Mouse (Mus musculus) layer of hippocampus, adult 18-20 months (tissue): Measurements from ENCODE around the gene Krtap24-1. TPM values are rescaled to one million over a fixed set of nuclear protein-coding genes. Genes with fewer than 3 reads are reported as not detected.

Experiments
- DNase-seq, 2 experiments: peaks; one replicate each; pipeline ENCODE4 v3.0.0; 2022; ENCODE audit warnings: low spot score in 2 of 2
- total RNA-seq, 2 experiments: library from RNA; stranded (reverse); gene quantifications; 2 replicates each; pipeline ENCODE4 v1.2.3; 2021

Krtap24-1 gene
- total RNA-seq, 2 experiments from 2014 or later = not detected

GRCm38 (mm10) chr16:88569096-88569495, 43.0 kb downstream of the Krtap24-1 start:
- DNase-seq = no peak

- DNase-seq = no peak
These were observed 48.8 kb downstream of the Krtap24-1 start, which contains the start of gene Cldn8 for GRCm38 (mm10) chr16:88563045-88563913. Gene Cldn8 (minus strand): TSS chr16:88563183.

- DNase-seq = no peak
These were observed 50.4 kb downstream of the Krtap24-1 start for GRCm38 (mm10) chr16:88561617-88562164.

Other genes with a start within 250 kb of the Krtap24-1 start
- not detected for gene Cldn17, start 105.3 kb downstream of the Krtap24-1 start, total RNA-seq
- not detected for gene Cldn8, start 49.1 kb downstream of the Krtap24-1 start, total RNA-seq
- gene 2310079G19Rik, start 15.4 kb upstream of the Krtap24-1 start, total RNA-seq = not detected
- gene Krtap26-1, start 35.5 kb upstream of the Krtap24-1 start, total RNA-seq = not detected
- gene Krtap27-1, start 59.4 kb upstream of the Krtap24-1 start, total RNA-seq = not detected
- not detected for gene 2310061N02Rik, start 95.7 kb upstream of the Krtap24-1 start, total RNA-seq
- not detected for gene Krtap13-1, start 116.6 kb upstream of the Krtap24-1 start, total RNA-seq
- not detected for gene Krtap13, start 139.4 kb upstream of the Krtap24-1 start, total RNA-seq
- gene 2310034C09Rik, start 146.6 kb upstream of the Krtap24-1 start, total RNA-seq = not detected
- gene 2310057N15Rik, start 161.9 kb upstream of the Krtap24-1 start, total RNA-seq = not detected
- gene Gm5965, start 165.6 kb upstream of the Krtap24-1 start, total RNA-seq = not detected
- gene Gm20741, start 199.9 kb upstream of the Krtap24-1 start, total RNA-seq = not detected
- gene Krtap15, start 207.9 kb upstream of the Krtap24-1 start, total RNA-seq = not detected
- not detected for gene Krtap14, start 213.9 kb upstream of the Krtap24-1 start, total RNA-seq